Mouse (Mus musculus) monocyte, adult 2 months (primary cell): ENCODE data around the gene Tex45.

Experiments
- DNase-seq, 2 experiments: peaks; one replicate each; pipeline ENCODE4 v3.0.0; 2022; ENCODE audit warnings: low spot score in 2 of 2, low read depth in 1 of 2

Gene Tex45

GRCm38 (mm10) chr8:3485192-3485591 lies 14.5 kb downstream of the Tex45 start:
- DNase-seq: no peak

- no peak for DNase-seq
Observed at GRCm38 (mm10) chr8:3492901-3493844, 22.5 kb downstream of the Tex45 start, which contains the start of gene Zfp358. Zfp358 (plus strand) TSS chr8:3493138.

- DNase-seq: no peak
Observed at GRCm38 (mm10) chr8:3493845-3494208, 23.2 kb downstream of the Tex45 start.

GRCm38 (mm10) chr8:3495578-3496427 lies 25.1 kb downstream of the Tex45 start:
- no peak for DNase-seq

GRCm38 (mm10) chr8:3496428-3496748 lies 25.7 kb downstream of the Tex45 start:
- DNase-seq: no peak

GRCm38 (mm10) chr8:3498583-3498982 lies 27.9 kb downstream of the Tex45 start:
- no peak for DNase-seq

GRCm38 (mm10) chr8:3499751-3500150 lies 29.1 kb downstream of the Tex45 start:
- DNase-seq: no peak

GRCm38 (mm10) chr8:3500235-3501090 lies 29.8 kb downstream of the Tex45 start, which contains the start of gene Mcoln1:
Mcoln1 (plus strand) TSS chr8:3500457.
- peak; percentile 92 to 95 for DNase-seq

- DNase-seq: no peak
Observed at GRCm38 (mm10) chr8:3502217-3502616, 31.6 kb downstream of the Tex45 start.

- DNase-seq: no peak
Observed at GRCm38 (mm10) chr8:3507979-3508754, 37.5 kb downstream of the Tex45 start.

- no peak for DNase-seq
Observed at GRCm38 (mm10) chr8:3514681-3515247, 44.1 kb downstream of the Tex45 start.

- peak in 1 of 2 experiments; percentile 58 for DNase-seq
Observed at GRCm38 (mm10) chr8:3515260-3515671, 44.6 kb downstream of the Tex45 start, which contains the start of gene Pnpla6. Pnpla6 (plus strand) TSS chr8:3515384.

GRCm38 (mm10) chr8:3515771-3516417 lies 45.2 kb downstream of the Tex45 start:
- no peak for DNase-seq

GRCm38 (mm10) chr8:3516450-3517116 lies 45.9 kb downstream of the Tex45 start:
- DNase-seq: peak; percentile 60 to 75

- DNase-seq: no peak
Observed at GRCm38 (mm10) chr8:3517117-3517495, 46.4 kb downstream of the Tex45 start.

GRCm38 (mm10) chr8:3522007-3522697 lies 51.5 kb downstream of the Tex45 start:
- no peak for DNase-seq

- DNase-seq: no peak
Observed at GRCm38 (mm10) chr8:3530816-3531215, 60.2 kb downstream of the Tex45 start.

GRCm38 (mm10) chr8:3531936-3532335 lies 61.3 kb downstream of the Tex45 start:
- DNase-seq: no peak
